Mouse (Mus musculus): Measurements from ENCODE around the gene Gm16506.
"Not testable (repeated sequence)": the region's sequence is repeated elsewhere in the genome, so short reads cannot be mapped to it uniquely, and the experiment has no call there.

Gene Gm16506

GRCm38 (mm10) chr14:43727385-43727784, at the start of gene Gm16506:
Gene Gm16506, minus strand, starts transcription at chr14:43727485.
- not testable (repeated sequence) for DNase-seq (ENCODE audit: low spot score in 2 of 2)

GRCm38 (mm10) chr14:43747566-43747965, 20.3 kb upstream of the Gm16506 start, which contains the start of gene Gm6526:
Gene Gm6526, plus strand, starts transcription at chr14:43747866.
- DNase-seq (ENCODE audit: low spot score in 2 of 2): not testable (repeated sequence)

GRCm38 (mm10) chr14:43697621-43698020, 29.7 kb downstream of the Gm16506 start, which contains the start of gene Gm7324:
Gene Gm7324, plus strand, starts transcription at chr14:43697828.
- not testable (repeated sequence) for DNase-seq (ENCODE audit: low spot score in 2 of 2)

- not testable (repeated sequence) for DNase-seq (ENCODE audit: low spot score in 2 of 2)
Measured at GRCm38 (mm10) chr14:43677099-43677498, 50.2 kb downstream of the Gm16506 start, which contains the start of gene Gm8165. Gene Gm8165, minus strand, starts transcription at chr14:43677199.

Data from thymus, postnatal 10 days (tissue).